Mouse (Mus musculus) frontal cortex, postnatal 25 days (tissue): ENCODE measurements around the gene Fndc10.
"Not testable (repeated sequence)": the region's sequence is repeated elsewhere in the genome, so short reads cannot be mapped to it uniquely, and the experiment has no call there.

ENCODE experiments used
- DNase-seq, 2 experiments: peaks; one replicate each; pipeline ENCODE4 v3.0.0; 2022; ENCODE audit warnings: low spot score in 2 of 2

The Fndc10 gene

DNA sequence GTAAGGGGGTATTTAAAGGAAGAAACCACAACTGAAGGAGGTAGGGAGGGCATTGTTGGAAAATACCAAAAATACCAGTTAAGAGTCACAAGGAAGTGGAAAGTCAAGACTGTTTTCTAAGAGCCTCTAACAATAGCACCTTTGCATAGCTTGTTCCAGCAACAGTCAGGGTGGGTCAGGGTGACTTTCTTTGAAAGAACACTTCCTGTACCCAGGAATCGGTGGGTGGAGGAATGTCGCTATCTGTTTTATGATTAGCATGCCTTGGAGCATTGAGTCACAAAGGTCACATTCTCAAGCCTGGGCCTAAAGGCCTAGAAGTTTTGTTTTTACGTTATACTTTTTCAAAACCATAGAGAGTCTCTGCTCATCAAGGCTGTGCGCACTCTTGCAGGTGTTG is 6.4 kb upstream of the Fndc10 start:
- DNase-seq: not testable (repeated sequence)

DNA sequence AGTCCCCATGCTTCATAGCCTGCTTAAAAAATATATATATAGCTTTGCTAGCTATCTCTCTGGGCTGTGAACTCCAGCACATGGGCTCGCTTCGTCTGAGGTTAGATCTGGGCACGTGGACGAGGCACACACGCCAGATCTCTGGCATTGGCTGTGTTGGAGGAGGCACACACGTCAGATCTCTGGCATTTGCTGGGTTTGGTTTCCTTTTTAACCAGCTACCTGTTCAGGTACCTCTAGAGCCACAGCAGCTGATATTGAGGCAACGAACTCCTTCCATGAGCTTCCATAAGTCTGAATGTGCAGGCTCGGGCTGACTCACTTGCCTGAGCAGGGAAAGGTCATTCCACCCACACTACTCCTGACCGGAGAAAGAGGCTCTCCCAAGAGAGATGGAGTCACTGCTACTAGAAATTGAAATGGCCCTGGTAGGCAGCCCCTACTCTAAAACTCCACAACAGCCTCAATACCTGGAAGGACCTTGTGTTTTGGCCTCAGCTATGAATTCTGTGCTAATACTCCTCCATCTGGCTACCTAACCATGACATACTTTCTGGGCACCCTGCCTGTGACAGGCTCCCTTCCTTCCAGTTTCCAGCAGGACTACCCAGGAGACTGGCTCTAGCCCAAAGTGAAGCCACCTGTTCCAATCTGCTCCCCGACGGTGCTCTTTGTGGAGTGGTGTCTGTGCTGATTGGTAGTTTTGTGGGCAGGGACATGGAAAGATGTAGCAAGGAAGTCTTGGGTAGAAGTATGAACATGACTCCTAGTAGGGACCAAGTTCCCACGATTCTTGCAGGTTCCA is 3.4 kb upstream of the Fndc10 start:
- DNase-seq: no peak

DNA sequence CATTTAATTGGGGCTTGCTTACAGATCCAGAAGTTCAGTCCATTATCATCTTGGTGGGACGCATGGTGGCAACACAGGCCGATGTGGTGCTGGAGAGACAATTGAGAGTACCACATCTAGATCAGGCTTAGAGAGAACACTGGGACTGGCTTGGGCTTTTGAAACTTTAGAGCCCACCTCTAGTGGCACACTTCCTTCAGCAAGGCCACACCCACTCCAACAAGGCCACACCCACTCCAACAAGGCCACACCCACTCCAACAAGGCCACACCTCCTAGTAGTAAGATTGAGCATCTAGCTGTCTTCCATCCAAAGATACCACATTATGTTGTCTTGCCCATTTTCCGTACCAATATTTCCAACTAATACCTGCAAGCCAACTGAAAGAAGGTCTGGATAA is 1.7 kb upstream of the Fndc10 start:
- no peak for DNase-seq

DNA sequence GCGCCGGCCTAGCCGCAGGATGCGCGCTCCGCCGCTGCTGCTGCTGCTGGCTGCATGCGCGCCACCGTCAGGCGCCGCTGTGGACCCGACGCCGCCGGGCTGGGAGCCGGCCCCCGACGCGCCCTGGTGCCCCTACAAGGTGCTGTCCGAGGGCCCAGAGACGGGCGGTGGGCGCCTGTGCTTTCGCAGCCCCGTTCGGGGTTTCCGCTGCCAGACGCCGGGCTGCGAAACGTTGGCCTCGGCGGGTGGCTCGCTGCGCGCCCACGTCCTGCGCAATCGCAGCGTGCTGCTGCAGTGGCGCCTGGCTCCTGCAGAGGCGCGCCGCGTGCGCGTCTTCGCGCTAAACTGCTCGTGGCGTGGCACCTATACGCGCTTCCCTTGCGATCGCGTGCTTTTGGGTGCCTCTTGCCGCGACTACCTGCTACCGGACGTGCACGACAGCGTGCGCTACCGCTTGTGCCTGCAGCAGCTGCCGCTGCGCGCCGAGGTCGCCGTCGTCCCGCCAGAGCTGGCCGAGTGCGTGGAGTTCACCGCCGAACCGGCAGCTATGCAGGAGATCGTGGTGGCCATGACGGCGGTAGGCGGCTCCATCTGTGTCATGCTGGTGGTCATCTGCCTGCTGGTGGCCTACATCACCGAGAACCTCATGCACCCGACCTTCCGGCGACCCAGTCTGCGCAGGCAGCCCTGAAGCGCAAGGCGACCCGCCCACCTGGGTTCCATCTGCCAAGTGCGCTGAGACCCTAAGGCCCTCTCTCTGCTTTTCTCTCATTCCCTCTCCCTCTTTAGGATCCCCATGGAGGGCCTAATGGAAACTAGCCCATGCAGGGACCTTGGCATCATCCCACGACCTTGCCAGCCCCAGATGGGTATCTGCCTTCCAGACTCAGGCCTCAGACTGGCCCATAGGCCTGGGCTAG is 600 bp downstream of the Fndc10 start:
- peak; percentile 59 to 70 for DNase-seq

DNA sequence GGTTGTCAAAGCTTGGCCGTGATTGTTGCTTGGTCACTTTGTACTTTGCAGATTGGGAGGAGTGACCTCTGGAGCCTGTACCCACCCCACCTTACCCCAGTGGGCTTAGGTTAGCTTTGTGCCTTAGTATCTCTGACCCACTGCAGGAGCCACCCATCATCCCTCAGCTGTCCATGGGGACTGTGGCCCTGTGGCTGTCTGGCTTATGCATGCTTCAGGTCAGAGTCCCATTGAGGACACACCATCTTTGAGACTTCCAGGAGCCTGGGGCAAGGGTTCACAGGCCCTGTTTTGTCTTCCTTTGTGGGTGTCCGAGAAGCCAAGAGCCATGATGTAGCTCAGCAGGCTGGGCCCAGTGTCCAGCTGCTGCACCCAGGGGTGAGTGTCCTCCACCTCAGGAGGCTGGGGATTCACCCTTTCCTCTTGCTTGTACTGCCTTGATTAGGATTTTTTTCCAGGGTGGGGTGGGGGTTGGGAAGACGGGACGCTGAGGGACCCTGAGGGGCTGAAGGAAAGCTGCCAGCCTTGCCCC is 1.5 kb downstream of the Fndc10 start:
- DNase-seq: no peak

DNA sequence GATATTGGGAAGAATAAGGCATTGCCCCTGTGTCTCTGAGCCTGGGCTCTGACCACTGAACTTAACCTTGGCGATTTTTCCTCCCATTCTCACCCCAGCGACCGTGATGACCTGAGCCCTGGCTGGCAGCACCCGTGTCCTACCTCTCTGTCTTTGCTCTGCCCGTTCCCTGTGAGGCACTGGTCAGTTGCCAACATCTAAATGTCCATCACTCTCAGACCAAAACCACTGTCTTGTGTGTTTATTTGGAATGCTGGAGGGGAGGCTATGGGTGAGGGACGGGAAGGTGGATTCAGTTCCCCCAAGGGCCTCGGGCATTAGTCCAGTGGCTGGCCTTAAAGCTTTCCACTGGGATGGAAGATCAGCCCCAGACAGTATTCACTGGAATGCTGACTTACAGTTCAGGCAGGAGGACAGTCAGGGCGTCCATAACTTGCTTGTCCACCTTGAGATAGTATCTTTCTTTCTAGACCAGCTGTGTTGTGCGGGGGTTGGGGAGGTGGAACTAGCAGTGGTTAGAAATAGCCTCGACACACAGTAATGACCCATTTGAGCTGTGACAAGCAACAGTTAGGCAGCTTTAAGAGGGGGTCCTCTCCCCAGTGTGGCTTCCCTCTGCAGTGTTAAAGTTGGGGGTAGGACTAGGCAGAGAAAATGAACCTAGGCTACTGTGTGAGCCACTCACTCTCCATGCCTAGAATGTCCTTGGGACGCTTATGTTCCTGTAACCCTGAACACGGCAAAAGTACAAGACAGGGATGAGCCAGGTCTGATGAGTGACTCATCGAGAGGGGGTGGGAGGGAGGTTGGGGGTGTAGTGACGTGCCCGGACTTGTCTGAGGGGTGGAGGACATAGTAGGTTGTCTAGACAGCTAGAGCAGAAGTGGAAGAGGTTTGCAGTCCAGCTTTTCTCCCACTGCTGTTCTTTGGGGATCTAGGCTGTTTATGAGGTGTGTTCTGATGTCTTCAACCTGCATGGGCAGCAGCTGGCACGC is 2.4 kb downstream of the Fndc10 start:
- no peak for DNase-seq

DNA sequence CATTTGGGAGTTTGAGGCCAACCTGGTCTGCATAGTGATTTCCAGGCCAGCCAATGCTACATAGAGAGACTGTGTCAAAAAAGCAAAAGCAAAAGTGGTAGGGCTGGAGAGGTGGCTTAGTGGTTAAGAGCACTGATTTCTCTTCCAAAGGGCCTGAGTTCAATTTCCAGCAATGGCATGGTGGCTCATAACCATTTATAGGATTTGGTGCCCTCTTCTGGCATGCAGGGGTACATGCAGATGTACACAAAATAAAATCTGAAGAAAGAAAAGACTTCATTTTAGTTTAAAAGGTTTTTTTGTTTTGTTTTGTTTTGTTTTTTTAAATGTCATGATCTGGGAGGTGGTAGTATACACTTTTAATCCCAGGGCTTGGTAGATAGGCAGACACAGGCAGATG is 6.3 kb downstream of the Fndc10 start:
- no peak for DNase-seq

DNA sequence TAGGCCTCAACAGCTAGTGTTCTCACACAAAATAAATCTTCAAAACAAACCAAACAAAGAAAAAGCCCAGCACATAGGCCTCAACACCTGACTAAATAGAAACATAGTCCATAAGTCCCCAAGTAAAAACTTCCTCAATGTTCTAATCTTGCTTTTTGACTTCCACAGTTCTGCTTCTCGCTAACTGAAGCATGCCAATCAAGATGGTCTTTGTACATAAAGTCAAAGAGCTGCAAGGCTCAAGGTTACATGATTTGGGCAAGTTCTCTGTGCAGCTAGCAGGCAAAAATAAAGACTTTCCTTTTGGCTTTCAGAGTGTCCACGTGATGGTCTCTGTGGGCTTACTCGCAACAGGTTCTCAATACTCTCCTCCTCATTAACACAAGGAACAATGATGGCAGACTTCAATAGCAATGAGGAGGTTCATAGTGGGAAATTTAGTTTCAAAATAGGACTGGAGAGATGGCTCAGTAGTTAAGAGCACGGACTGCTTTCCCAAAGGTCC is 9.3 kb downstream of the Fndc10 start:
- no peak for DNase-seq

DNA sequence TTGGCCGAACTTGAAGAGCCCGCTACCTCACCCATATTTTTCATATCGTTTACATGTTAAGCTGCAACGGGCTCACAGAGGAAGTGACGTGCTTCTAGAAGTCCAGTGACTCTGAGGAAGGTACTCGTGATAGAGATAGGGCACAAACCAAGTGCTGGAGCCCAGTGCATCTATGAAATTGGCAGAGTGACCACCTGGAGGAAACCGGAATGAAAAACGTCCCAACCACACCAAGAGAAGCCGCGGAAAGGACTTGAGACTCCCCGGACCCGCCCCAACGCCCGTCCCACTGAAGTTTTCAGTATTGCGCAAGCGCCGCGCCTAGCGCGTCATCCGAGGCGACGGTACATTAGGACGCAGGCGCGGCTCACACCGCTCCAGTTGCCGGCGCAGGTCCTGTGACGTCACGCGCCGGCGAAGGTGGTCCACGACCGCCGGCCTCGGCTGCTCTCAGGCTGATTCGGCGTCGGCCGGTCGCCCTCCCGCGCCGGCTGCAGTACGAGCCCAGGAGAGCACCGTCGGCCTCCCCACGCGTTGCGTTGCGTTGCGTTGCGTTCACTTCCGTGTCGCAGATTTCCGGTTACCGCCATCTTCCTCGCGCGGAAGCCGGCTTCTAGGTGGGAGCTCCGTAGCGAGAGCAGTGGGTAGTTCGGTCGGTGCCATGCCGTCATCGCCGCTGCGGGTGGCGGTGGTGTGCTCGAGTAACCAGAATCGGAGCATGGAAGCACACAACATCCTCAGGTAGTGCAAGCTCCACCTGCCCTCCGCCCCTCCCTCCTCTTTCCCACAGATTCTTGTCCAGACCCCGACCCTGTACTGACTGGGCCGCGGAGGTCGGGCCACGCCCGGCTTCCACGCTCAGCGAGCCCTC is 10.8 kb downstream of the Fndc10 start, which contains the start of gene Ssu72:
Gene Ssu72 (plus strand): TSS at position 80 of the 871 bp plus-strand sequence.
- DNase-seq: peak; percentile 94 to 96

DNA sequence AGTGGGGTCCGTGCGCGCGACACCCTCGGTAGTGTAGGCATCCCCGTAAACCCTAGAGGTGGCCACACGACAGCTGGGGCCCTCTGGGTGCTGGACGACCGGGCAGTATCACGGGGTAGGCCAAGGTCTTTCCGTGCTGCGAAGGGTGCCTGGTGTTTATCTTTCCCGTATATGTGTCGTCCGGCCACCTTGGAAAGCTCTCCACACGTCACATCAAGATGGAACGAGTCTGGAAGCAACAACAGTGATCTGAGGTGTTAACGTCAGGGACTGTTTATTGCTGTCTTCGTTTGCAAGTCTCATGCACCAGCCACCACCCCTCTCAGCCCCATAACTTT is 11.4 kb downstream of the Fndc10 start:
- DNase-seq: no peak

DNA sequence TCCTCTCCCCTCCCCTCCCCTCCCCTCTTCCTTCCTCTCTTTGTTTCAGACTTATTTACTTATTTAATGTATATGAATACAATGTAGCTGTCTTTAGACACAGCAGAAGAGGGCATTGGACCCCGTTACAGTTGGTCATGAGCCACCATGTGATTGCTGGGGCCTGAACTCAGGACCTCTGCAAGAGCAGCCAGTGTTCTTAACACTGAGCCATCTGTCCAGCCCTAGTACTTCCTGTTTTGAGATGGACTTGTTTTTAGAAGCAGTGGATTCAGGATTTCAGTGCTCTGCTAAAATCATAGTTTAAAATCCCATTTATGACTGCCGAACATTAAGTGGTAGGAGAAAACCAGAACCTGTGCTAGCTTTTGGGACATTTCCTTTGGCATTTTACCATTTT is 14.4 kb downstream of the Fndc10 start:
- no peak for DNase-seq

DNA sequence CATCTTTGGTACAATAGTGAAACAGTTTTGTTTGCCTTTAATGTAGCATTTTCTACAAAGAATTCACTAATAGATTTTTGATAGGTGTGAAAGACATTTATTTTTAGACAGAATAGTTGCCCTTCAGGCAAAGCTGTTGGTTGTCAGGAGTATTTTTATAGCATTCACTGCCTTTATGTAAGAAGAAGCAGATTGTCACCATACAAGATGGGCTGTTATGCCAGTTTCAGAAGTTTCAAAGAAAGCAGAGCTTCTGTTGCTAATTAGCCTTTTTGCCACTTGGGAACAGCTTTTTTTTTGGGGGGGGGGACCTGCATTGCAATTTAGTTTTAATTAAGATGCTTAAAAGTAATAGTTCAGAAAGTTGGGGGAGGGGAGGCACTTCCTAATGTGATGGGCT is 14.8 kb downstream of the Fndc10 start:
- no peak for DNase-seq

DNA sequence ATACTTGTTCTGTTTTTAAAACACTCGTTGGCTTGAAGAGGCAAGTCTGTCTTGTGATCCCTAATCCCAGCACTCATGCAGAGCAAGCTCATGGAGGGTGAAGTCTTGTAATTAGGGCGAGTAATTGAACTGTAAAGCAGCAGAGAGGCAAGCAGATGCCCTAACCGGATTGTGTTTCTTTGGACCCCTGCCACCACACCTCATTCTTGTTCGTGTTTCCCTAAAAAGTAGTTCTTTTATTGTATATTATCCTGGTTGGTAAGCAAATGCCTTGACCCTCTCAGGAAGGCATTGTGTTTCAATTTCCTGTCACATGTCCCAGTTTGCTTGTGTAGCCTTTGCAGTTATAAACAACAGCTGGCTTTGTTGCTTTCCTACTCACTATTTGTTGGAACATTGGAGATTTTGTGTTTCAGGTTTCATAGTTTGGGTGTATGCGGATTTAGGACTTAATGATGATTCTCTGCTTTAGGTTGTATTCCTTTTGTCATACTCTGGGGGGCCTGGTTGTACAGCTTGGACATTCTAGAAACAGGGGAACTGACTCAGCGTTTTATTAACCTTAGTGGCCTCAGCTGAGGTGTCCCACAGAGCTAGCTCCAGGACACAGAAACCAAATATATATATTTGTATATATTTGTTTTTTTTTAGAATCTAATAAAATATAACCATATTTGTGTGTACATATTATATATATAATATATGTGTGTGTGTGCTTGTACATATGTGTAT is 16.5 kb downstream of the Fndc10 start:
- DNase-seq: no peak

DNA sequence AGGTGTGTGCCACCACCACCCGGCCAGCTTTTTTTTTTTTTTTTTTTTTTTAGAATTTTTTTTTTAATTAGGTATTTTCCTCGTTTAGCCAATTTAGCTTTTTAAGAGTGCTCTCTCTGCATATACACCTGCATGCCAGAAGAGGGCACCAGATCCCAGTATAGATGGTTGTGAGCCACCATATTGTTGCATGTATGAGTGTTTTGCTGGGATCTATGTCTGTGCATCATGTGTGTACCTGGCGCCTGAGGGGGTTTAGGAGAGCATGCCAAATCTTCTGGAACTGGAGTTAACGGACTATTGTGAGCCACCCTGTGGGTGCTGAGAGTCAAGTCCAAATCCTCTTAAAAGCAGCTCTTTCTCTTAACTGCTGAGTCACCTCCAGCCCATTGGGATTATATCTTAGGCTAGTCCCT is 27.5 kb downstream of the Fndc10 start:
- no peak for DNase-seq

DNA sequence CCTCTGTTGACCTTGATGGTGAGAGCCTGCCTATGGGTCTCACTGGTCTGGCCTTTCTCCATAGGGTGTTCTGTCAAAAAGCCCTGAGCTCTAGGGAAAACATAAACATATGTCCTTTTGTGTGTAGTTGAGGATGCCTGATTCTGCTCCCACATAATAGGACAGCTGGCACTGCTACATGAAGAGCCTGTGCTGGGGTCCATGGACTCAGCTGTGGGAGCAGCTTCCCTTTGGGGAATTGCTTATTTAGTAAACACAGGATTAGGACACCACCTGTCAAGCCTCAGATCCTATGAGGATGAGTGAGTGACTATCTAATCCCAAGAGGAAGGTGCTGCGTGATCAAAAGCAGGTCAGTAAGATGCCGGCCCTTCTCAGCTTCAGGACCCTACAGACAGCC is 33.9 kb downstream of the Fndc10 start:
- DNase-seq: no peak

DNA sequence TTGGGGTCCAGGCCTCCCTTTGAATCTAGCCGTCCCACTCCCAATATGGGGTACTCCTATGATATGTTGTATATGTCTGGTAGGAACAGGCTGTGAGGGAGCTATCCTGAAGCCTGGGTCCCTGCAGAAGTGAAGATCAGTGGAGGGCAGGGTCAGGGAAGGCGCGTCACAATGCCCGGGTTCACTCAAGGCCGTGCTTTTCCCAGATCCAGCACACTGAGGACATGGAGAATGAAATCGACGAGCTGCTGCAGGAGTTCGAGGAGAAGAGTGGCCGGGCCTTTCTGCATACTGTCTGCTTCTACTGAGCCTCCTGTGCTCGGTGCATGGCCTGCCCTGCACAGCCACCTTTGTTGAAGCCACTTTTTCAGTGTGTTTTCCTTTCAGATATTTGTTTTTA is 39.1 kb downstream of the Fndc10 start:
- DNase-seq: no peak

DNA sequence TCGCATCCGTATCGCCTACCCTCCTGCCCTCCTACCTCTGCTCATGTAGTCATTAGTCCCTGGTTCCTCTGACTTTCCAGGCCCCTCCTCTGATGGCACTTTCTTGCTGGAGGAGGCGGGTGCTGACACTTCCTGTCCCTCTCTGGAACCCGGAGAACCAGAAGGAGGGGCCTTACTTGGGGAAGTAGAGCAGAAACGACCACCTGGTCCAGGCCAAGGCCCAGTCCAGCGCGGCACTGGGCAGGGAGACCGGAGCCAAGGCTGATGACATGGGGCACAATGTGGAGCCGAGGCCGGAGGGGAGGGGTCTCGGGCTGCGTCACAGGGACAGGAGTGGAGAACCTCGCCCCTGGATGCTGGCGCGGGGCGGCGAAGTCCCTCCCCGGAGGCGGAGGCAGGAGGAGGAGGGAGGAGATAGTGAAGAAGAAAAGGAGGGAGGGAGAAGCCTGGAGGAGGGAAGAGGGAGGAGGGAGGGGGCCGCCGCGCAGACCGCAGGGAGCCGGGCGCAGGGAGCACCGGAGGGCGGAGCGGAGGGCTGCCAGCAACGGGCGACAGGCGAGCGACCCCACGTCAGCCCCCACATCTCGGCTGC is 40.3 kb downstream of the Fndc10 start, which contains the start of gene Tmem240:
Gene Tmem240 (plus strand): TSS at position 451 of the 592 bp plus-strand sequence.
- DNase-seq: peak; percentile 74 to 83

DNA sequence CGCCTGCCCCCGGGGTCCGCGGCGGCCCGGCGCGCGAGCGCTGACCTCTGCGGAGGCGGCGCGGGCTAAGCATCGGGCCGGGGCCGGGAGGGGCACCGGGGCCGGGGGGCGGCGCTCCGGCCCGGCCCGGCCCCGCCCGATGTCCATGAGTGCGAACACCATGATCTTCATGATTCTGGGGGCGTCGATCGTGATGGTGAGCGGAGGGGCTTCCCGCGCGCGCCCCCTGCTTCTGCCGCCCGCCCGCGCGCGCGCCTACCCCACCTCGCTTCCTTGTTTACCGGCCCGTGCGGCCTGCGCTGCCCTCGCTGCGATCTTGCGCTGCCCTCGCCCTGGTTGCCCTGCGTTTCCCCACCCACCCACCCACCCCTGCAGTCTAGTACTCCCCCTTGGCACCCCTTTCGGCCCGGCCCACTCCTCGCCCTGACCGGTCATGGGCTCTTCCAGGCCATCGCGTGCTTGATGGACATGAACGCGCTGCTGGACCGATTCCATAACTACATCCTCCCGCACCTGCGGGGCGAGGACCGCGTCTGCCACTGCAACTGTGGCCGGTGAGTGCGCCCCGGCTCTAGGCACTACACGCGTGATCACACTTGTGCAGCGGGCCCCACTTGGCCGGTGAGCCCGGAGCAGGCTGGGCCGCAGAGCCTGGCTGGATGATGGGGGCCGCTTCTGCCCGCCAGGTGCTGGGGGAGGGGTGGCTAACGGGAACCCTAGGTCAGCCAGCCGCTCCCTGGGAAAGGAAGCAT is 41.0 kb downstream of the Fndc10 start:
- DNase-seq: no peak
